Mouse (Mus musculus) forebrain, embryonic 12.5 days (tissue): ENCODE measurements around the gene Trex1. TPM values are rescaled to one million over a fixed set of nuclear protein-coding genes. Genes with fewer than 3 reads are reported as not detected.

Experiments used
- ATAC-seq: fragments of 200-750 bp; cut with Nextera tagmentation; 2 replicates; pipeline ENCODE4 v1.8.0; 2017; ENCODE audit warnings: moderate TSS enrichment; ENCODE audit not compliant: low FRiP score
- H3K27ac ChIP-seq: fragments of 300-500 bp; sonication (generic); 2 replicates; pipeline ENCODE4 v1.5.1; 2016; ENCODE audit warnings: mild to moderate bottlenecking
- H3K27me3 ChIP-seq: fragments of 300-500 bp; sonication (generic); 2 replicates; pipeline ENCODE4 v1.6.1; 2016; ENCODE audit warnings: mild to moderate bottlenecking
- H3K36me3 ChIP-seq: fragments of 300-500 bp; sonication (generic); replicated peaks from 2 replicates; pipeline ENCODE4 v1.6.1; 2016; ENCODE audit warnings: mild to moderate bottlenecking
- H3K4me1 ChIP-seq: fragments of 300-500 bp; sonication (generic); 2 replicates; pipeline ENCODE4 v1.6.1; 2016
- H3K4me2 ChIP-seq: fragments of 300-500 bp; sonication (generic); 2 replicates; pipeline ENCODE4 v1.6.1; 2016; ENCODE audit warnings: mild to moderate bottlenecking, moderate library complexity
- H3K4me3 ChIP-seq: fragments of 300-500 bp; sonication (generic); replicated peaks from 2 replicates; pipeline ENCODE4 v1.5.1; 2016; ENCODE audit warnings: mild to moderate bottlenecking
- H3K9ac ChIP-seq: fragments of 300-500 bp; sonication (generic); 2 replicates; pipeline ENCODE4 v1.6.1; 2016; ENCODE audit warnings: mild to moderate bottlenecking
- H3K9me3 ChIP-seq: fragments of 300-500 bp; sonication (generic); 2 replicates; pipeline ENCODE4 v1.6.1; 2016
- WGBS: fragments of 180-500 bp; shearing (Covaris S2); methylation state at CpG from one replicate; pipeline ENCODE4 v1.1.7; 2016; 5-methylcytosine and 5-hydroxymethylcytosine counted together
- polyA plus RNA-seq: library from polyadenylated mRNA; unstranded; fragments of >200 nt; fragmentation: Nextera tagmentation; extraction: Ambion mirVana; gene quantifications from 2 replicates; pipeline ENCODE4 v1.2.1, GENCODE M21; 2016

Trex1 gene
- polyA plus RNA-seq, 1 experiment from 2014 or later: 8.4 TPM

DNA sequence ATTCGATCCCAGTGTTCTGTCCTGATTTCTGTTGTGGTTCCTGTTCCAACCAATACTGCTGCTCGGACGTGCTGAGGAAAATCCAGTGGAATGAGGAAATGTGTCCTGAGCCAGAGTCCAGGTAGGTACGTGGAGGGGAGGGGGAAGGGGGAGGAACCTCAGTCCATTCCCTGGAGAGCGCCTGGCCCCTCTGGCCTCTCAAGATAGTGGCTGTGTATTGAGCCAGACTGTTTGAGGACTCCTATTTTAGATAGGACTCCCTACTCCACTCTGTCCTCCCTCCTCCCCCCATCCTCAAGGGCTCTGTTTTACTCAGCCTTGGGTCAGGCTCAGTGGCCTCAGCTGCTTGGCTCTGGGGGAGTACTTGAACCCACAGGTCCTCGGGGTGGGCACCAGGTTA is 18.6 kb downstream of the Trex1 start:
- Histone ChIP-seq H3K4me1 (peaks cover 14% of the 10 kb centered on the region; the same call in 1 of the 2 replicates), H3K4me2 (no peak overlapping the region), H3K36me3 (no peaks in the 10 kb centered on the region), H3K27me3 (no peaks in the 10 kb centered on the region), H3K27ac (no peak overlapping the region), H3K4me3 (no peak overlapping the region), H3K9ac (no peak overlapping the region), H3K9me3 (no peaks in the 10 kb centered on the region)
- 70% methylated on average over 6 of the region's 6 CpGs for WGBS
- no peak for ATAC-seq

DNA sequence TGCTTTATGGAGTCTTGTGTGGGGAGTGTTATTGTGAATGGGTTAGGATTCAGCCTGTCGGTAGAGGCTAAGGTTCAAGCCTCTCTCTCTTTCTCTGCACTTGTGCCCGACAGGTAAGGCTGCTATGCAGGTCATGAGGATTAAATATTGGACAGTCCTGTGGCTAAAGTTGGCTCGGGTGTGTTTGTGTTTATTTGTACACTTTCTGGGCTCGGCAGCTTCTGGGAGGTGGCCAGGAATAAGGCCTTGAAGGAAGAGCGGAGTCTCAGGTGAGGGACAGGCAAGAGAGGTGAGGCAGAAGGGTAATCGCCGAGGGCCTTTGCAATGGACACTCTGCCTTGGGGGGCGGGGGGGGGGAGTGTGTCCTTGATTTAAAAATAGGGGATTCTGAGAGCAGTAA is 19.3 kb downstream of the Trex1 start:
- 81% methylated on average over 8 of the region's 8 CpGs for WGBS
- H3K36me3 ChIP-seq: no peaks in the 10 kb centered on the region
- no peak overlapping the region for H3K4me2 ChIP-seq
- no peak overlapping the region for H3K27ac ChIP-seq
- no peak overlapping the region for H3K4me3 ChIP-seq
- no peak for ATAC-seq
- H3K27me3 ChIP-seq: no peaks in the 10 kb centered on the region
- no peak overlapping the region for H3K9ac ChIP-seq
- H3K4me1 ChIP-seq: peaks cover 14% of the 10 kb centered on the region; the same call in 1 of the 2 replicates
- H3K9me3 ChIP-seq: no peaks in the 10 kb centered on the region

- no peak overlapping the region for H3K27ac ChIP-seq
- H3K4me1 ChIP-seq: peaks cover 14% of the 10 kb centered on the region; the same call in 1 of the 2 replicates
- no peaks in the 10 kb centered on the region for H3K27me3 ChIP-seq
- no peaks in the 10 kb centered on the region for H3K36me3 ChIP-seq
- H3K4me2 ChIP-seq: no peak overlapping the region
- no peak overlapping the region for H3K9ac ChIP-seq
- H3K9me3 ChIP-seq: no peaks in the 10 kb centered on the region
- ATAC-seq: no peak
- WGBS: 79% methylated on average over 4 of the region's 4 CpGs
- no peak overlapping the region for H3K4me3 ChIP-seq
Observed at GRCm38 (mm10) chr9:109039681-109040080, 19.9 kb downstream of the Trex1 start.

- peak overlapping the region; percentile 68 for H3K9ac ChIP-seq
- peak overlapping the region; percentile 66 for H3K4me3 ChIP-seq
- H3K4me2 ChIP-seq: peak overlapping the region; percentile 87
- ATAC-seq: peak; percentile 23
- peaks cover 14% of the 10 kb centered on the region; the same call in 1 of the 2 replicates for H3K4me1 ChIP-seq
- H3K36me3 ChIP-seq: no peaks in the 10 kb centered on the region
- no peaks in the 10 kb centered on the region for H3K9me3 ChIP-seq
- 17% methylated on average over 8 of the region's 8 CpGs for WGBS
- H3K27me3 ChIP-seq: no peaks in the 10 kb centered on the region
- H3K27ac ChIP-seq: no peak overlapping the region
Observed at GRCm38 (mm10) chr9:109038901-109039364, 20.6 kb downstream of the Trex1 start.

DNA sequence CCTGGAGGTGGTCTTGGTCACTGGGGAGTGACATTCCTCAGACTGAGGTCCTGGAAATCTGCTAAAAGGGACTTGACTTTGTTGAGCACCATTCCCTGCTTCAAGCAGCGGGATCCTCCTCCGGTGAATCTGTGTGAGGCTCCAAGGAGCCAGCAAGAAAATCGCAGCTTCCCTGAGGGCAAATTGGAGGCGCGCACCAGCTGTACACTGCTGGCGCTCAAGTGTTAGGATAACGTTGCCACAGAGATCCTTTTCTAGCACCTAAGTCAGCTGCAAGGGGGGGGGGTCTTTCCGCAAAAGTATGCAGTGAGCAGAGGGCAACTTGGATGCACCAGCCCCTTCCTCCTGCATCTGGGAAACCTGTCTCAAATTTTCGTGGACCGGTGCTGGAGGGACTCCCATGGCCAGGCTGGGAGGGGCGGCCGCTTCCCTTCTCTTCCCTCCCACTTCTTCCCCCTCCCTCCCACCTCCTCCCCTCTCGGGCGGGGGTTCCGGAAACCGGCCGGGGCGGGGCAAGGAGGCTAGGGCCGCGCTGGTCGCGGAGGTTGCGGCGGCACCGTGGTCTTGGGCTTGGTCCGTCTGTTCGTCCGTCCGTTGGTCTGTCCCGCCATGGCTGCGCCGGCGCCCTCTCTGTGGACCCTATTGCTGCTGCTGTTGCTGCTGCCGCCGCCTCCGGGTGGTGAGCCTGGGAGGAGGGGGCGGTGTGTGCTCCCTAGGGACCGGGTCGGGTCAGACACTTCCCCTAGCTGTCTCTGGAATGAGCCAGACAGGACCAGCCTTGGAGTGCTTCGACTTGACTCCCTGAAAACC is 21.2 kb downstream of the Trex1 start, which contains the start of gene Shisa5:
Shisa5 (plus strand) TSS at position 480 of the 810 bp plus-strand sequence.
- Histone ChIP-seq H3K27me3 (no peaks in the 10 kb centered on the region), H3K9me3 (no peaks in the 10 kb centered on the region), H3K4me1 (peaks cover 14% of the 10 kb centered on the region; the same call in 1 of the 2 replicates), H3K4me2 (peak within 1 kb of the TSS; percentile 87), H3K9ac (peak within 1 kb of the TSS; percentile 68), H3K36me3 (no peaks in the 10 kb centered on the region), H3K27ac (no peak within 1 kb of the TSS), H3K4me3 (peak within 1 kb of the TSS; percentile 66)
- 1% methylated on average over 39 of the region's 40 CpGs for WGBS
- ATAC-seq: peak; percentile 83

DNA sequence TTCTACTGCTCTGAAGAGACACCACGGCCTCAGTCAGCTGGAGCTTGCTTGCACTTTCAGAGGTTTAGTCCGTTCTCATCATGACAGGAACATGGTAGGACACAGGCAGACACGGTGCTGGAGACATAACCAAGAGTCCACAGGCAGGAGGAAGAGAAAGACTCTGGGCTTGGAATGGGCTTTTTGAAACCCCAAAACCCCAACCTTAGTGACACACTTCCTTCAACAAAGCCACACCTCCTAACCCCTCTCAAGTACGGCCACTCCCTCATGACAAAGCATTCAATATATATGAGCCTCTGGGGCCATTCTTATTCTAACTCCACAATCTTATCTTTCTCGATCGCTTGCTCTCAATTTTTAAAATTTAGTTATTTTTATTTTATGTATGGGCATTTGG is 27.1 kb downstream of the Trex1 start:
- Histone ChIP-seq H3K27ac (no peak overlapping the region), H3K9me3 (no peaks in the 10 kb centered on the region), H3K9ac (no peak overlapping the region), H3K27me3 (no peaks in the 10 kb centered on the region), H3K4me1 (no peaks in the 10 kb centered on the region), H3K36me3 (no peaks in the 10 kb centered on the region), H3K4me3 (no peak overlapping the region), H3K4me2 (no peak overlapping the region)
- no peak for ATAC-seq
- whole genome bisulfite sequencing: 87% methylated on average over 6 of the region's 6 CpGs

DNA sequence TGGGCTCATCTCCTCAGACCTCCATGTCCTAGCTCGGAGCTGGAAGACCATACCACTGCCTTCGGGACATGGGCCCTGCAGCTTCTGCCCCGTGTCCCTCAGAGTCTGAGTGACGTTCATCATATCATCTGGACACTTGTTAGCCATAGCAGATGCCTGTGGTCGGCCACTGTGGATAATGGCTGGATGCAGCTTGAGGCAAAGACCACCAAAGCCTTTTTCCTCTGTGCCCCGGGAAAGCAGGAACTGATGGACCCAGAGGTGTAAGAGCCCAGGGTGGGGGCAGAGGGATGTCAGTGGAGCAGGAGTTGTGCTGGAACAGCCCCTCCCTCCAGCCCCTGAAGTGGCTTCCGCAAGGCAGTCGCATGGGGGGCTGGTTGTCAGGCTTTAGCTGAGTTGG is 27.8 kb downstream of the Trex1 start:
- Histone ChIP-seq H3K4me1 (no peaks in the 10 kb centered on the region), H3K36me3 (no peaks in the 10 kb centered on the region), H3K4me3 (no peak overlapping the region), H3K9ac (no peak overlapping the region), H3K4me2 (no peak overlapping the region), H3K9me3 (no peaks in the 10 kb centered on the region), H3K27ac (no peak overlapping the region), H3K27me3 (no peaks in the 10 kb centered on the region)
- ATAC-seq: no peak
- 86% methylated on average over 8 of the region's 8 CpGs for WGBS

DNA sequence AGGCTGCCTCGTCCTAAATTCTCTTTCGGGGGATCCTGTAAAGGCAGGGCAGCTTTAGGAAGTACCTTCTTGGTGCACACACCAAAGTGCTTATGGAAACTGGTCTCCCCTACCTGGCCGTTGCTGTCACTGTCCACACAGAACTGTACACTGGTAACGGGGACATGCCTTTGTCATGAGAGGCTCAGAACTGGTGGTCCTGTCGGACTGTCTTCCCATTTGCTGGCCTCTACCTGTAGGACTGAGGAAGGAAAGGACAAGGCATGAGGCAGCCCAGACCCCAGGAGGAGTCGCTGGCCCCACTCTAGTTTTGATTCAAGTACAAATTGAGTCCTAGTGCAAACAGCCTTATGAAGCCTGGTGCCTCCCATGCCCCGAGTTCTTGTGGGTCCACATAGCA is 28.5 kb downstream of the Trex1 start:
- 94% methylated on average over 7 of the region's 7 CpGs for WGBS
- Histone ChIP-seq H3K4me3 (no peak overlapping the region), H3K4me2 (no peak overlapping the region), H3K4me1 (no peaks in the 10 kb centered on the region), H3K27me3 (no peaks in the 10 kb centered on the region), H3K9ac (no peak overlapping the region), H3K9me3 (no peaks in the 10 kb centered on the region), H3K27ac (no peak overlapping the region), H3K36me3 (no peaks in the 10 kb centered on the region)
- no peak for ATAC-seq

DNA sequence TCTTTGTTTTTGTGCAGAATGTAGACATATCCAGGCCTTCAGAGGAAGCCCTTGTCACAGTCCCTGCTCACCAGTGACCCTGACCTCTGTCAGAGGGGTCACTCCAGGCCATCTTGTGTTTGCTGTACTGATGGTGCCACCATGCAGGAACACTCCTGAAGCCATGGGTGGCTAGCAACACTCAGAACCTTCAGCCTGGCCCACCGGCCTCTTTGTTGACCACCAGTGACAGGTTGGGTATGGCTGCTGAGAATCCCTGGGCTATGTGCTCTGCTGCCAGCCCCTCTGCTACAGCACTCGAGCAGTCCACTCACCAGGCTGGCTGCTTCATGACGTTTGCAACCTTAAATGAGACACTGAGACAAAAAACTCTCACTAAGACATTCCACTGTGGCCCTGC is 29.2 kb downstream of the Trex1 start:
- Histone ChIP-seq H3K4me2 (no peak overlapping the region), H3K27ac (no peak overlapping the region), H3K9me3 (no peaks in the 10 kb centered on the region), H3K4me3 (no peak overlapping the region), H3K9ac (no peak overlapping the region), H3K4me1 (no peaks in the 10 kb centered on the region), H3K27me3 (no peaks in the 10 kb centered on the region), H3K36me3 (no peaks in the 10 kb centered on the region)
- no peak for ATAC-seq
- 76% methylated on average over 3 of the region's 3 CpGs for WGBS

- 80% methylated on average over 5 of the region's 5 CpGs for WGBS
- Histone ChIP-seq H3K4me2 (no peak overlapping the region), H3K9me3 (no peaks in the 10 kb centered on the region), H3K27ac (no peak overlapping the region), H3K4me3 (no peak overlapping the region), H3K36me3 (0 out of 2 replicates have a peak, but pooled peaks cover 4% of the 10 kb centered on the region), H3K27me3 (no peaks in the 10 kb centered on the region), H3K4me1 (no peaks in the 10 kb centered on the region), H3K9ac (no peak overlapping the region)
- no peak for ATAC-seq
Observed at GRCm38 (mm10) chr9:109028919-109029318, 30.6 kb downstream of the Trex1 start.

- H3K36me3 ChIP-seq: 0 out of 2 replicates have a peak, but pooled peaks cover 4% of the 10 kb centered on the region
- H3K9me3 ChIP-seq: no peaks in the 10 kb centered on the region
- no peaks in the 10 kb centered on the region for H3K4me1 ChIP-seq
- 87% methylated on average over 3 of the region's 3 CpGs for WGBS
- H3K4me2 ChIP-seq: no peak overlapping the region
- H3K4me3 ChIP-seq: no peak overlapping the region
- no peaks in the 10 kb centered on the region for H3K27me3 ChIP-seq
- no peak overlapping the region for H3K9ac ChIP-seq
- no peak overlapping the region for H3K27ac ChIP-seq
- no peak for ATAC-seq
Observed at GRCm38 (mm10) chr9:109028421-109028820, 31.1 kb downstream of the Trex1 start.

DNA sequence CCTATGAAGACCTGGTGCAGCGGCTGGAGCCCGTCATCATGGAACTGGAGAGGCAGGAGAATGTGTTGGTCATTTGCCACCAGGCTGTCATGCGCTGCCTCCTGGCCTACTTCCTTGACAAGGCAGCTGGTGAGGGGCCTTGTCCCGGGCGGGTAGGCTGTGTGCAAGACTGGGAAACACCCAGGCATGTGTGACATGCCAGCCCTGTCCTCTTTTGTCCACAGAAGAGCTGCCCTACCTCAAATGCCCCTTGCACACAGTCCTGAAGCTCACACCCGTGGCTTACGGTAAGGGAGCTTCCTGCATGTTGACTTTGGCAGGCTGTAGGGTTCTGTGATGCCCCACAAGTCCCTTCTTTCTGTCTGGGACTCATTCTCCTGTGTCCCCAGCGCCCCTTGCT is 32.0 kb downstream of the Trex1 start:
- H3K9me3 ChIP-seq: no peaks in the 10 kb centered on the region
- WGBS: 84% methylated on average over 8 of the region's 8 CpGs
- ATAC-seq: no peak
- H3K27ac ChIP-seq: no peak overlapping the region
- no peak overlapping the region for H3K9ac ChIP-seq
- H3K4me3 ChIP-seq: no peak overlapping the region
- H3K36me3 ChIP-seq: 0 out of 2 replicates have a peak, but pooled peaks cover 4% of the 10 kb centered on the region
- H3K4me1 ChIP-seq: no peaks in the 10 kb centered on the region
- no peaks in the 10 kb centered on the region for H3K27me3 ChIP-seq
- H3K4me2 ChIP-seq: no peak overlapping the region
